Mouse (Mus musculus) heart, embryonic 11.5 days (tissue): Measurements from ENCODE around the gene Camk2d. TPM values are rescaled to one million over a fixed set of nuclear protein-coding genes. Genes with fewer than 3 reads are reported as not detected.

Experiments used
- ATAC-seq: fragments of 200-750 bp; cut with Nextera tagmentation; replicated peaks from 2 replicates; pipeline ENCODE4 v1.8.0; 2017; ENCODE audit warnings: moderate library complexity; ENCODE audit not compliant: insufficient number of reproducible peaks, low FRiP score, low TSS enrichment
- H3K27ac ChIP-seq: fragments of 300-500 bp; sonication (generic); 2 replicates; pipeline ENCODE4 v1.5.1; 2014; ENCODE audit warnings: mild to moderate bottlenecking, low read depth, low read length
- H3K27me3 ChIP-seq: fragments of 300-500 bp; sonication (generic); 2 replicates; pipeline ENCODE4 v1.6.1; 2014; ENCODE audit warnings: mild to moderate bottlenecking, low read length, mixed read lengths; ENCODE audit not compliant: control insufficient read depth, insufficient read depth
- H3K36me3 ChIP-seq: fragments of 300-500 bp; sonication (generic); 2 replicates; pipeline ENCODE4 v1.6.1; 2014; ENCODE audit warnings: mild to moderate bottlenecking, low read length, moderate library complexity, mixed read lengths; ENCODE audit not compliant: control insufficient read depth, insufficient read depth
- H3K4me1 ChIP-seq: fragments of 300-500 bp; sonication (generic); 2 replicates; pipeline ENCODE4 v1.6.1; 2014; ENCODE audit warnings: low read length; ENCODE audit not compliant: control insufficient read depth, insufficient read depth
- H3K4me2 ChIP-seq: fragments of 300-500 bp; sonication (generic); 2 replicates; pipeline ENCODE4 v1.6.1; 2014; ENCODE audit warnings: mild to moderate bottlenecking, moderate library complexity
- H3K4me3 ChIP-seq: fragments of 300-500 bp; sonication (generic); 2 replicates; pipeline ENCODE4 v1.5.1; 2014; ENCODE audit warnings: low read depth, low read length
- H3K9ac ChIP-seq: fragments of 300-500 bp; sonication (generic); 2 replicates; pipeline ENCODE4 v1.6.1; 2014; ENCODE audit warnings: mild to moderate bottlenecking, low read depth, low read length, moderate library complexity
- H3K9me3 ChIP-seq: fragments of 300-500 bp; sonication (generic); replicated peaks from 2 replicates; pipeline ENCODE4 v1.6.1; 2016; ENCODE audit warnings: low read length; ENCODE audit not compliant: control insufficient read depth
- WGBS: fragments of 180-500 bp; shearing (Covaris S2); extraction: QIAGEN DNeasy Blood & Tissue Kit; methylation state at CpG from one replicate; pipeline ENCODE4 v1.1.7; 2014; ENCODE audit not compliant: insufficient replicate concordance; 5-methylcytosine and 5-hydroxymethylcytosine counted together
- polyA plus RNA-seq: library from polyadenylated mRNA; unstranded; fragments of >200 nt; fragmentation: Nextera tagmentation; extraction: Ambion mirVana; gene quantifications from 2 replicates; pipeline ENCODE4 v1.2.1, GENCODE M21; 2014

Camk2d gene
- polyA plus RNA-seq, 1 experiment from 2014 or later = 106 TPM

- Histone ChIP-seq H3K4me2 (no peak overlapping the region), H3K27ac (peak overlapping the region; percentile 81), H3K36me3 (no peaks in the 10 kb centered on the region), H3K4me1 (peaks cover 11% of the 10 kb centered on the region), H3K9ac (no peak overlapping the region), H3K27me3 (no peaks in the 10 kb centered on the region), H3K4me3 (no peak overlapping the region), H3K9me3 (no peaks in the 10 kb centered on the region)
- 83% methylated on average over 5 of the region's 5 CpGs for WGBS
- ATAC-seq = no peak
These were observed 126.9 kb downstream of the Camk2d start for GRCm38 (mm10) chr3:126723021-126723449.

GRCm38 (mm10) chr3:126723458-126723857, 127.4 kb downstream of the Camk2d start:
- Histone ChIP-seq H3K27me3 (no peaks in the 10 kb centered on the region), H3K4me2 (no peak overlapping the region), H3K4me1 (peaks cover 13% of the 10 kb centered on the region), H3K36me3 (no peaks in the 10 kb centered on the region), H3K9me3 (no peaks in the 10 kb centered on the region), H3K4me3 (no peak overlapping the region), H3K27ac (peak overlapping the region; percentile 85), H3K9ac (no peak overlapping the region)
- peak; percentile 70; the same call in 1 of the 2 replicates for ATAC-seq
- 51% methylated on average over 5 of the region's 5 CpGs for WGBS

- Histone ChIP-seq H3K36me3 (no peaks in the 10 kb centered on the region), H3K9me3 (no peaks in the 10 kb centered on the region), H3K9ac (no peak overlapping the region), H3K27ac (no peak overlapping the region), H3K27me3 (no peaks in the 10 kb centered on the region), H3K4me1 (peaks cover 13% of the 10 kb centered on the region), H3K4me3 (no peak overlapping the region), H3K4me2 (no peak overlapping the region)
- ATAC-seq = no peak
- 72% methylated on average over 9 of the region's 9 CpGs for WGBS
These were observed 129.5 kb downstream of the Camk2d start for GRCm38 (mm10) chr3:126725647-126726046.

GRCm38 (mm10) chr3:126727387-126727786, 131.3 kb downstream of the Camk2d start:
- H3K9me3 ChIP-seq = no peaks in the 10 kb centered on the region
- H3K4me1 ChIP-seq = peaks cover 13% of the 10 kb centered on the region
- no peak overlapping the region for H3K4me2 ChIP-seq
- no peak overlapping the region for H3K9ac ChIP-seq
- H3K27me3 ChIP-seq = no peaks in the 10 kb centered on the region
- no peaks in the 10 kb centered on the region for H3K36me3 ChIP-seq
- 89% methylated on average over 4 of the region's 4 CpGs for WGBS
- no peak for ATAC-seq
- no peak overlapping the region for H3K4me3 ChIP-seq
- no peak overlapping the region for H3K27ac ChIP-seq

GRCm38 (mm10) chr3:126730411-126730810, 134.3 kb downstream of the Camk2d start:
- ATAC-seq = no peak
- Histone ChIP-seq H3K4me3 (no peak overlapping the region), H3K27me3 (no peaks in the 10 kb centered on the region), H3K36me3 (no peaks in the 10 kb centered on the region), H3K9me3 (no peaks in the 10 kb centered on the region), H3K4me1 (peaks cover 14% of the 10 kb centered on the region), H3K27ac (no peak overlapping the region), H3K9ac (no peak overlapping the region), H3K4me2 (no peak overlapping the region)
- WGBS = 89% methylated on average over 5 of the region's 5 CpGs

- no peak for ATAC-seq
These were observed 136.2 kb downstream of the Camk2d start for GRCm38 (mm10) chr3:126732323-126732722.

GRCm38 (mm10) chr3:126734533-126734932, 138.4 kb downstream of the Camk2d start:
- Histone ChIP-seq H3K4me1 (peaks cover 15% of the 10 kb centered on the region; the same call in 1 of the 2 replicates), H3K9me3 (no peaks in the 10 kb centered on the region), H3K9ac (no peak overlapping the region), H3K36me3 (no peaks in the 10 kb centered on the region), H3K27ac (no peak overlapping the region), H3K4me2 (no peak overlapping the region), H3K27me3 (no peaks in the 10 kb centered on the region), H3K4me3 (no peak overlapping the region)
- 88% methylated on average over 2 of the region's 2 CpGs for WGBS
- no peak for ATAC-seq

More at GRCm38 (mm10) chr3:126732323-126732722, 136.2 kb downstream of the Camk2d start:
- Histone ChIP-seq H3K36me3 (no peaks in the 10 kb centered on the region), H3K9me3 (no peaks in the 10 kb centered on the region), H3K9ac (no peak overlapping the region), H3K27ac (no peak overlapping the region), H3K27me3 (no peaks in the 10 kb centered on the region), H3K4me1 (peaks cover 19% of the 10 kb centered on the region), H3K4me2 (no peak overlapping the region), H3K4me3 (no peak overlapping the region)
- 90% methylated on average over 2 of the region's 2 CpGs for WGBS

- H3K36me3 ChIP-seq = no peaks in the 10 kb centered on the region
- no peak overlapping the region for H3K9ac ChIP-seq
- no peaks in the 10 kb centered on the region for H3K9me3 ChIP-seq
- no peak overlapping the region for H3K4me3 ChIP-seq
- no peaks in the 10 kb centered on the region for H3K27me3 ChIP-seq
- peak overlapping the region; percentile 32 for H3K27ac ChIP-seq
- H3K4me2 ChIP-seq = no peak overlapping the region
- H3K4me1 ChIP-seq = peaks cover 15% of the 10 kb centered on the region; the same call in 1 of the 2 replicates
- WGBS = 71% methylated on average over 5 of the region's 5 CpGs
- no peak for ATAC-seq
These were observed 139.1 kb downstream of the Camk2d start for GRCm38 (mm10) chr3:126735211-126735610.

- no peak overlapping the region for H3K9ac ChIP-seq
- no peaks in the 10 kb centered on the region for H3K9me3 ChIP-seq
- WGBS = 81% methylated on average over 2 of the region's 2 CpGs
- H3K4me3 ChIP-seq = no peak overlapping the region
- ATAC-seq = no peak
- no peak overlapping the region for H3K27ac ChIP-seq
- H3K4me2 ChIP-seq = no peak overlapping the region
- no peaks in the 10 kb centered on the region for H3K27me3 ChIP-seq
- peaks cover 15% of the 10 kb centered on the region; the same call in 1 of the 2 replicates for H3K4me1 ChIP-seq
- no peaks in the 10 kb centered on the region for H3K36me3 ChIP-seq
These were observed 141.0 kb downstream of the Camk2d start for GRCm38 (mm10) chr3:126737128-126737527.
